Mouse (Mus musculus): ENCODE measurements around the gene Clec2l.
A peak's percentile ranks its signal among the peaks of the same experiment; 100 is the strongest.
"Not testable (repeated sequence)": the region's sequence is repeated elsewhere in the genome, so short reads cannot be mapped to it uniquely, and the experiment has no call there.

The Clec2l gene

DNA sequence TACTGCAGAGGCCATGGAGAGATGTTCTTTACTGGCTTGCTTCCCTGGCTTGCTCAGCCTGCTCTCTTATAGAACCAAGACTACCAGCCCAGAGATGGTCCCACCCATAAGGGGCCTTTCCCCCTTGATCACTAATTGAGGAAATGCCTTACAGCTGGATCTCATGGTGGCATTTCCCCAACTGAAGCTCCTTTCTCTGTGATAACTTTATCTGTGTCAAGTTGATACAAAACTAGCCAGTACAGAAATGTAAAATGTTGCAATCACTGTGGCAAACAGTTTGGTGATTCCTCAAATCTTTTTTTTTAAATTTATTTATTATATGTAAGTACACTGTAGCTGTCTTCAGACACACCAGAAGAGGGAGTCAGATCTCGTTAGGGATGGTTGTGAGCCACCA is 7.6 kb downstream of the Clec2l start:
- DNase-seq (ENCODE audit: low read depth) = not testable (repeated sequence)

- peak; percentile 31 for DNase-seq (ENCODE audit: low read depth)
Measured at GRCm38 (mm10) chr6:38671270-38671669, 8.4 kb downstream of the Clec2l start.

- no peak for DNase-seq (ENCODE audit: low read depth)
Measured at GRCm38 (mm10) chr6:38672011-38672410, 9.1 kb downstream of the Clec2l start.

- DNase-seq (ENCODE audit: low read depth) = no peak
Measured at GRCm38 (mm10) chr6:38676217-38676616, 13.3 kb downstream of the Clec2l start.

- DNase-seq (ENCODE audit: low read depth) = no peak
Measured at GRCm38 (mm10) chr6:38676723-38677122, 13.9 kb downstream of the Clec2l start.

- no peak for DNase-seq (ENCODE audit: low read depth)
Measured at GRCm38 (mm10) chr6:38677629-38678028, 14.8 kb downstream of the Clec2l start.

DNA sequence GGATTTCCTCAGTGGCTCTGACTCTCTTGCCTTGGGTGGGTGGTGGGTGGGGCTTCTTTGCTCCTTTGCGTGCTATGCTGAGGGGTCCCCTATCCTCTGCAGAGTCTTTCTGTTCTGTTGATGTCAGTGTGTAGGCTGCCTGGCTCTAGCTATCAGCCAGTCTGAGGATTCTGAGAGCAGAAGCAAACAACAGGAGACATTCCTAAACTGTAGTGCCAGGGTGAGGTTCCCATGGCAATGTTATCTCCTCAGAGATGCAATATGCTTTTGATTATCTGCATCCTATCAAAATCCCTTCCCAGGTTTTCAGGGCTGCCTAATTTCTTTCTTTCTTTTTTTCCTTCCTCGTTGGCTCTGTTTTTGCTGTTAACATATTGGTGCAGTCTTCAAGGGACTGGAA is 19.7 kb downstream of the Clec2l start:
- DNase-seq (ENCODE audit: low read depth) = no peak

GRCm38 (mm10) chr6:38687216-38687615 is 24.3 kb downstream of the Clec2l start:
- peak; percentile 54 for DNase-seq (ENCODE audit: low read depth)

- no peak for DNase-seq (ENCODE audit: low read depth)
Measured at GRCm38 (mm10) chr6:38688841-38689240, 26.0 kb downstream of the Clec2l start.

DNA sequence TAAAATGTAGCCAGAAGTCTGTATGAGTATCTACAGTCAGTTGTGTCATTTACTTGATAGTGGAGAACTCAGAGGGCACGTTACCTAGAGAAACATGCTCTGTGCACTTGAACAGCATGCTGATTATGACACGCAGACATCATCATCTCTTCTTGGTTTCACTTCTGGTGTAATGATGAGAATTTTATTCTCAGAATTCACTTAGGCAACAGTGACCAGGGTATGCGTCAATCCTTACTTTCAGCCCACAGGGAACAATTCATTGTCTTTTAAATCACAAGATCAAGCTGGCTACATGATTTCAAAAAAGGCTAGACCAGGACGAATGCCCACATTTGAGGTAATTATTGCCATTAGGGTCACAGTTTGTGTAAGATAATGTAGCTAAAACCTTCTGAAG is 27.7 kb downstream of the Clec2l start:
- no peak for DNase-seq (ENCODE audit: low read depth)

- no peak for DNase-seq (ENCODE audit: low read depth)
Measured at GRCm38 (mm10) chr6:38691052-38691451, 28.2 kb downstream of the Clec2l start.

DNA sequence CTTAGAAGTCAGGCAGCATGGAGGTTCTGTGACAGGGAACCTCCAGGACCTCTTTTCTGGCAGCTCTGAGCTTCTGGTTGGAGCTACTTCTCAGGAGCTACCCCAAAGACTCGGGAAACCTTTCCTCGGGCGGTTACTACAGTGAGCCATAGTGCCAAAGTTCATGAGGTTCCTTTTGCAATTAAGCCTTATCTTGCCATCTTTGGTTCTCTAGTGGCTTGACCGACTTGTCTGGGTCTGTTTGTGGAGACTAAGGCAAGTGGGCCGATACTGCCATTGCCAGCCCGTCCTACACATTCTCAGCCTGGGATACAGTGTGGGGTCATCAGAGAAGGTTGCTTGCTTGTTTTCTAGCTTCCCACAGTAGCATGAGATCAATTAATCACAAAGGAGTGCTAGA is 29.7 kb downstream of the Clec2l start:
- no peak for DNase-seq (ENCODE audit: low read depth)

DNA sequence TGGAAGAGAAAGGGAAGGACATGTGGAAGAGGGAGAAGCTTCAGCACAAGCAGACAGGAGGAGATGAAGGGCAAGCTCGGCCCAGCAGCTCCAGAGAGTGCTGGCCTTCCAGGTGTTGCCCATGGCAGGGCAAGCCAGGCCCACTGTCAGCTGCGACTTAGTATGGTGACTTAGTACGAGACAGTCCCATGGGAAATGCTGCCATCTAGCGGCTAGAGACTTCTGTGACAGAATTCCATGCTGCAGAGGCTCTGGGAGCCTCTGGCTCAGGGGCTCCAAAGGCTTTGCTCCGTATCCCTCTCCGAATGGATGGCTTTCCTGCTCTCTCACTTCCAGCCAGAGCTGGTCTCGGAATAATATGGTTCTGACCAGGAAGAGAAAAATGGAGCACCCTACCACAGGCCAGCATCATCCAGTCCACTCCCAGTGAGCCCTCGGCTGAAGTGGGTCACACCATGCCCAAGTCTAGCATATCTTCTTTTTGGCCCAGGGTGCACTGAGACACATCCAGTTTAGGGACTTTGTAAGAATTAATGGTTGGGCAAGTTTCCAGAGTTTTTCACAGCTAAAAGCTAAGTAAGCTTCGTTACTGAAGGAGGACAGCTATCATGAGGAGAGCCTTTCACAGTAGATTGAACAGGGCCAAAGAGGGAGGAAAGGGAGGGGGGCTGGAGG is 32.6 kb downstream of the Clec2l start:
- peak; percentile 82 for DNase-seq (ENCODE audit: low read depth)

DNA sequence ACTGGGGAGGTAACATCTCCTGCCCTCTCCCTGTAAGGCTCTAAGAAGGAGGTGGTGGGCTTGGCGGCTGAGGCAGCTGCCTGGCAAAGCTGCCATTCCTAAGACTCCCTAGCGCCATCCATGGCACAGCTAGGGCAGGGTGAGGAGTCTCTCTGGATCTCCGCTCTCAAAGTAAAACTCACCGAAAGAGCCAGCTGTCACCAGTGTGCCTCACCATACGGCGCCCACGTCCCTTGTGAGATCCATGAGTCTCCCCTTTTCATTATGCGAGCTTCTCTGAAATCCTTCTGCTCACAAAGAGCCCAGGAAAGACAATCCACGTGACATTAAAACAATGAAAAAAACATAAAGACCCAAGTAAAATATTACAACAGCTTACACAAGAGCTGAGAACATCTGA is 33.7 kb downstream of the Clec2l start:
- DNase-seq (ENCODE audit: low read depth) = no peak

GRCm38 (mm10) chr6:38698233-38698889 is 35.5 kb downstream of the Clec2l start:
- no peak for DNase-seq (ENCODE audit: low read depth)

GRCm38 (mm10) chr6:38701421-38701820 is 38.6 kb downstream of the Clec2l start:
- no peak for DNase-seq (ENCODE audit: low read depth)

- no peak for DNase-seq (ENCODE audit: low read depth)
Measured at GRCm38 (mm10) chr6:38702810-38703399, 40.0 kb downstream of the Clec2l start.

DNA sequence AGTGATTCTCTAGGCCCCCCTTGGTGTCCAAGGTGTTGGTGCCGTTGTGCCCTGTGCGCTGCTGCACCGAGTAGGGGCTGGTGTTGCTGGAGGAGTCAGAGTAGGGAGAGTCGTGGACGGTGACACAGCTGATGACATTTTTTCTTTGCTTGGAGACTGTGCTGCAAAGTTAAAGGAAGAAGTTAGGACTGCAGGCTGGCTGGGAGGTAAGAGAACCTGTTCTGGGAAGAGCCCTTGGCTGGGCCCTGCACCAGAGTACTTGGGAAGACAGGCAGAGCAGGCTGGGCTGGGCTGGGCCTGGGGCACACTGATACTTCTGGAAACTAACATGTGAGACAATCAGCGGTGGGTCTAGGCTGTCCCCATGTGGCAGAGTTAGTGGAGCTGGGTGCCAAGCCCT is 40.7 kb downstream of the Clec2l start:
- DNase-seq (ENCODE audit: low read depth) = no peak

GRCm38 (mm10) chr6:38704264-38704984 is 41.6 kb downstream of the Clec2l start:
- DNase-seq (ENCODE audit: low read depth) = no peak

DNA sequence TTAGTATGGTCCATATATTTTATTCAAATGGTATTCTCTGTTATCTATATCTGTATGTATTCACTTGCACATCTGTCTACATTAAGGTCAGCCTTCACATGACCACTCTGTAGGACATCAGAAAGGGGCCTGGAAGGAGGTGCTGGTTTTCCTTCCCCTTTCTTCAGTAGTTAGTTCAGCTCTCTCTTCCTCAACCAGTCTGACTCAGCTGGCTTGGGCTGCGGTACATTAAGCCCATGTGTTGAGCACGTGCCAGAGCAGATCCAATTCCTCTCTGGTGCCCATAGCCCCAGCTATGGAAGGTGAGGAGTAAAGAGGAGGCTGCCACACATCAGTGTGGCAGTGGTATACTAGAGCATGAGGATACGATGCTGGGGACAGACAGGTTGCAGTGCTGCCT is 47.6 kb downstream of the Clec2l start:
- peak; percentile 39 for DNase-seq (ENCODE audit: low read depth)

DNA sequence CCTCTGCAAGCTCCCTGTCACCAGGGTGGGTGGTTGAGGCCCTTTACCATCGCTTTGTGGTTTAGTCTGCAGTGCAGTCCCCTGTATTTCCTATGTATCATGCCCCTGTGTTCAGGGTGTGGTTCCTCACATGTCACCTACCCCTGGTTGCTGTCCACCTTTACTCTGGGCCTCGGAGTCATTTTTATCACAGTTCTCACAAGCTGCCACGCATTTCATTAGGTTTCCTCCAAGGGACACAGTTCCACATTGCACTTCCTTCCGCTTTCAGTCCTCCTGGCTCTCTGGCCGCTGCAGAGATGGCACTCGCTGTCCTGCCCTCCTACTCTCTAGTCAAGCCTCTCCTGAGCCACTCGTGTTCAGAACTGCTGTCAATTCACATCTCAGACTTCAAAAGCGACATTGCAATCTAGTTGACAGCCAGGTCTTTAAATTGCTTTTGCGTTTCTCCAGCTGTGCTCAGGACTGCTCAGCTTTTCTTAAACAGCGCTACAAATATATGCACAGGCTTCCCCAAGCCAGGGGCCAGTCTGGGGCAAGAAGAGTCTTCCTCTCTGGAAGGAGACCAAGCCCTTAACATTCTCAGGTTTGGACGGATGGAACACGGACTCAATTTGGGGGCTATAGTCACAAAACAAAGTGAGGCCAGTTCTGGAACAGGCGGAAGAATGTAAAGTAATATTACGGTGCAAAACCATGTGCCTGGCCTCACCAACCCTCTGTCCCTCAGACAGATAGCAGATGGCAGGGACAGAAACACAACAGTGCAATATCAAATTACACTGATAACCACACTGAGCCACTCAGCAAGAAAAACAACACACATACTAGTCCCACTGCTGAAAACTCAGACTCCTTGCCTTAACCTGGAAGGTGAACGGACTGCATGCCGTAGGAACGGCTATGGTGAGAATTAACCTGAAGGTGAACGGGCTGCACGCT is 51.4 kb downstream of the Clec2l start:
- no peak for DNase-seq (ENCODE audit: low read depth)

- DNase-seq (ENCODE audit: low read depth) = no peak
Measured at GRCm38 (mm10) chr6:38715881-38716280, 53.0 kb downstream of the Clec2l start.
